Mouse (Mus musculus) midbrain, postnatal 0 days (tissue): ENCODE results near the gene Gimap7. TPM values are rescaled to one million over a fixed set of nuclear protein-coding genes. Genes with fewer than 3 reads are reported as not detected.

Experiments used
- ATAC-seq: fragments of 200-750 bp; cut with Nextera tagmentation; 2 replicates; pipeline ENCODE4 v1.8.0; 2017; ENCODE audit warnings: moderate number of reproducible peaks, mild to moderate bottlenecking, moderate TSS enrichment, moderate library complexity; ENCODE audit not compliant: low FRiP score
- DNase-seq: peaks from one replicate; pipeline ENCODE4 v3.0.0-alpha.2; 2015; ENCODE audit warnings: low spot score
- H3K27ac ChIP-seq: fragments of 300-500 bp; sonication (generic); 2 replicates; pipeline ENCODE4 v1.5.1; 2014; ENCODE audit warnings: low read depth, mild to moderate bottlenecking, low read length, mixed read lengths
- H3K27me3 ChIP-seq: fragments of 300-500 bp; sonication (generic); 2 replicates; pipeline ENCODE4 v1.6.1; 2014; ENCODE audit warnings: low read length, control low read depth, mixed read lengths; ENCODE audit not compliant: insufficient read depth
- H3K36me3 ChIP-seq: fragments of 300-500 bp; sonication (generic); 2 replicates; pipeline ENCODE4 v1.6.1; 2014; ENCODE audit warnings: low read length, control low read depth, mixed read lengths; ENCODE audit not compliant: insufficient read depth
- H3K4me1 ChIP-seq: fragments of 300-500 bp; sonication (generic); 2 replicates; pipeline ENCODE4 v1.6.1; 2014; ENCODE audit warnings: mild to moderate bottlenecking, control low read depth, antibody characterized with exemption, low read length, mixed read lengths; ENCODE audit not compliant: insufficient read depth
- H3K4me2 ChIP-seq: fragments of 300-500 bp; sonication (generic); 2 replicates; pipeline ENCODE4 v1.6.1; 2014; ENCODE audit warnings: low read depth, mild to moderate bottlenecking, low read length, mixed read lengths; ENCODE audit not compliant: poor library complexity, severe bottlenecking
- H3K4me3 ChIP-seq: fragments of 300-500 bp; sonication (generic); 2 replicates; pipeline ENCODE4 v1.5.1; 2014; ENCODE audit warnings: low read depth, mild to moderate bottlenecking, low read length, moderate library complexity
- H3K9ac ChIP-seq: fragments of 300-500 bp; sonication (generic); replicated peaks from 2 replicates; pipeline ENCODE4 v1.6.1; 2014; ENCODE audit warnings: mild to moderate bottlenecking, low read length, moderate library complexity, mixed read lengths; ENCODE audit not compliant: poor library complexity, severe bottlenecking
- H3K9me3 ChIP-seq: fragments of 300-500 bp; sonication (generic); 2 replicates; pipeline ENCODE4 v1.6.1; 2016; ENCODE audit warnings: low read length, control low read depth
- CTCF ChIP-seq: IDR thresholded peaks from 2 replicates; pipeline ENCODE4 v1.5.1; 2016; ENCODE audit warnings: antibody characterized with exemption, mild to moderate bottlenecking
- WGBS: fragments of 180-500 bp; shearing (Covaris S2); extraction: QIAGEN DNeasy Blood & Tissue Kit; methylation state at CpG from one replicate; pipeline ENCODE4 v1.1.7; 2014; 5-methylcytosine and 5-hydroxymethylcytosine counted together
- polyA plus RNA-seq: library from polyadenylated mRNA; unstranded; fragments of >200 nt; fragmentation: Nextera tagmentation; extraction: Ambion mirVana; gene quantifications from 2 replicates; pipeline ENCODE4 v1.2.1, GENCODE M21; 2015
- total RNA-seq: library from RNA; depleted of rRNA; stranded (reverse); fragments of >200 nt; gene quantifications from 2 replicates; pipeline ENCODE4 v1.2.3, GENCODE M21; 2014

Gimap7 gene
- total and polyA plus RNA-seq, 2 experiments from 2014 or later, result not detected

DNA sequence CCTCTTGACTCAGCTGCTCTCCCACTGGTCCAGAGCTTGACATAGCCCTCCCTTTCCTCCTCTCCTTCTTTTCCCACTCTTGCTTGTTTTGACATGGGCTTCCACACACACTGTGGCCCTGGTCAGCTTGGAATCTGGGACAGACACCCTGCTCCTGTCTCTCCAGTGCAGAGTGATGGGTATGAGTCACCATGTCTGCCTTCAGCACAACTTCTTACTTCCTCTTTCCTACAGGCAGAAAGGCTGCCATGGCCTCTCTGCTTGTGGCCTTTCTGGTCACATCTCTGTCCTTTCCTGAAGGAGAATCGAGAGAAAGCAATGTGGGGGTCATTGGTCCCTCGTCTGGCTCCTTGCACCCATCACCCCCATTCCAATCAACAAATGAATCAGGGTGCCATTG lies 31.3 kb upstream of the Gimap7 start:
- ATAC-seq (no peak), DNase-seq (no peak)
- 79% methylated on average over 2 of the region's 2 CpGs for WGBS
- no peaks in the 10 kb centered on the region for H3K27me3 ChIP-seq
- no peaks in the 10 kb centered on the region for H3K9me3 ChIP-seq
- H3K4me1 ChIP-seq, result no peaks in the 10 kb centered on the region
- no peak for TF ChIP-seq CTCF
- H3K4me2 ChIP-seq, result no peak overlapping the region
- H3K9ac ChIP-seq, result no peak overlapping the region
- H3K36me3 ChIP-seq, result no peaks in the 10 kb centered on the region
- no peak overlapping the region for H3K4me3 ChIP-seq
- no peak overlapping the region for H3K27ac ChIP-seq

DNA sequence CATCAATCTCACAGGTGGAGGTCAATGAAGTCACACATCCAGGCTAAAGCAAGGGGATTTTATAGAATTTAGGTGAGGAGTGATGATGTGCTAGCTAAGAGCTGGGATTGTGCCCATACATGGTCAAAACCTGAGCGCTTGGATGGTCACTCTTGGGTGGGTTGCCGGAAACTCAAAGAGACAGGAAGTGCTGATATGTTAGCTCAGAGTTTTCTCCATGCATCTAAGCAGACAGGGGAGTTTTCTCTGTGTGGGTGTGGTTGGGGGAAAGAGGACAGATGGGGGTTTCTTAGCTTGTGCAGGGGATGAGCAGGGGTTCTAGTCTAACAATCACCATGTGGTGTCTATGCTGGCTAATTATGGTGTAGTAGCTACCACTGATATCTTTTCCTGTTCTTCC lies 29.1 kb upstream of the Gimap7 start:
- Histone ChIP-seq H3K27ac (no peak overlapping the region), H3K9me3 (no peaks in the 10 kb centered on the region), H3K4me1 (no peaks in the 10 kb centered on the region), H3K9ac (no peak overlapping the region), H3K4me2 (no peak overlapping the region), H3K36me3 (no peaks in the 10 kb centered on the region), H3K4me3 (no peak overlapping the region), H3K27me3 (no peaks in the 10 kb centered on the region)
- TF ChIP-seq CTCF, result no peak
- DNase-seq, result no peak
- 90% methylated on average over 2 of the region's 2 CpGs for WGBS
- ATAC-seq, result no peak

DNA sequence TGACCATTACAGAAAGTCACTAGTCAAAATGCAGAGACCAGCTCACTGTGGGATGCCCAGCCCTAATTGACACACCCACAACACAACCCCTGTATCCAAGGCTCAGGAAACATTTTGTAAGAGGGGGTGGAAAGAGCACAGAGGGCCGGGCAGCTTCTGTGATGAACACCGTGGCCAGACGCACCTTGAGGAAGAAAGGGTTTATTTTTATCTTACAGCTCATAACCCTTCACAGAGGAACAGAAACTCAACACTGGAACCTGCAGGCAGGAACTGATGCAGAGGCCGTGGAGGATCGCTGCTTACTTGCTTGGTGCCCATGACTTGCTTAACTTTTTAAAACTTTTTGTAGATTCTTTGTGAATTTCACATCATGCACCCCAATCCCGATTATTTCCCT lies 25.5 kb upstream of the Gimap7 start:
- 90% methylated on average over 6 of the region's 6 CpGs for WGBS
- Histone ChIP-seq H3K27me3 (no peaks in the 10 kb centered on the region), H3K4me2 (no peak overlapping the region)

DNA sequence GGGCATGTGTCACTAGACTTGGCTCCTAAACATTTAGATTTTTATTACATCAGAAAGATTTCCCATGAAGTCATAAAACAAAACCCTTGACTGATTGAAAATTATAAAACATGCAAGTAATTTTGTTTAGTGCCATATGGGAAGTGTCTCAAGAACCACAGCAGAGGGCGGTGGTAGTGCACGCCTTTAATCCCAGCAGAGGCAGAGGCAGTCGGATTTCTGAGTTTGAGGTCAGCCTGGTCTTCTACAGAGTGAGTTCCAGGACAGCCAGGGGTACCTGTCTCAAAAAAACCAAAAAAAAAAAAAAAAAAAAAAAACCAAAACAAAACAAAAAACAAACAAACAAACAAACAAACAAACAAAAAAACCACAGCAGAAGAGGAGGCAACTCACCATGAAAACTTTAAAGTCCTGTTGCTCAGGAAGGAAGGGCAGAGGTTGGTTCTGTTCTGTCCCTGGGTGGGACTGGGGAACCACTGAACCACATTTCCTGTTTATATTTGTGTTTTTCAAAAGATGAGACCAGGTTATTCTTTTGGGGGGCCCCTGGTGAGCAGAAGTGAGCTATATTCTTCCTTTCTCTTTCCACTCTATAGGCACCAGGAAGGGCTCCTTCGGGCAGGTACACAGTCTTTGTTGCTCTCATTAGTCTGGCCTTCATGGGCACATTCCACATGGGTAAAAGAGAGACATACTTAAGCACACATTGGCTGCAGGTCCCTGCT lies 21.4 kb upstream of the Gimap7 start:
- 91% methylated on average over 4 of the region's 4 CpGs for WGBS
- no peak overlapping the region for H3K4me3 ChIP-seq
- no peaks in the 10 kb centered on the region for H3K36me3 ChIP-seq
- ATAC-seq (no peak), DNase-seq (no peak)
- no peaks in the 10 kb centered on the region for H3K4me1 ChIP-seq
- no peaks in the 10 kb centered on the region for H3K9me3 ChIP-seq
- no peak overlapping the region for H3K4me2 ChIP-seq
- H3K27ac ChIP-seq, result no peak overlapping the region
- no peaks in the 10 kb centered on the region for H3K27me3 ChIP-seq
- TF ChIP-seq CTCF, result no peak
- H3K9ac ChIP-seq, result no peak overlapping the region

More for the DNA sequence above, 25.5 kb upstream of the Gimap7 start:
- DNase-seq, result no peak
- no peak for ATAC-seq
- no peak for TF ChIP-seq CTCF
- H3K4me3 ChIP-seq, result no peak overlapping the region
- no peak overlapping the region for H3K9ac ChIP-seq
- no peaks in the 10 kb centered on the region for H3K4me1 ChIP-seq
- no peaks in the 10 kb centered on the region for H3K36me3 ChIP-seq
- H3K9me3 ChIP-seq, result no peaks in the 10 kb centered on the region
- H3K27ac ChIP-seq, result no peak overlapping the region

DNA sequence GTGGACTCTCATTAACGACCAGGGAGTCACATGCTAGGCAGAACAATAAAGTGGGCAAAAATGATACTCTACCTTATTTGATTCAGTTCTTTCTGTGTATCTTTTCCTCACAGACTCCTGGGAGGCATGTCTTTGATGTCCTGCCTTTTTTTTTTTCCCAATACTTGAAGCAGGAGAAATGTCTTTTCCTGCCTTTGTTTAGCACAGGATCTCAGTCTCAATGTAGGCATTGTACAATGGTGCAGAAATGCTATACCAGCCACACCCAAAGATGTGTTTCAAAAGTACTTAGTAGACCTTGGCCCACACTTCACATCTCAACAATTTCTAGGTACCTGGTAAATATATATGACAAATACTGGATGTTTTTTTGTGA lies 20.9 kb upstream of the Gimap7 start:
- TF ChIP-seq CTCF, result no peak
- WGBS, result 50% methylated on average over 1 of the region's 1 CpGs

DNA sequence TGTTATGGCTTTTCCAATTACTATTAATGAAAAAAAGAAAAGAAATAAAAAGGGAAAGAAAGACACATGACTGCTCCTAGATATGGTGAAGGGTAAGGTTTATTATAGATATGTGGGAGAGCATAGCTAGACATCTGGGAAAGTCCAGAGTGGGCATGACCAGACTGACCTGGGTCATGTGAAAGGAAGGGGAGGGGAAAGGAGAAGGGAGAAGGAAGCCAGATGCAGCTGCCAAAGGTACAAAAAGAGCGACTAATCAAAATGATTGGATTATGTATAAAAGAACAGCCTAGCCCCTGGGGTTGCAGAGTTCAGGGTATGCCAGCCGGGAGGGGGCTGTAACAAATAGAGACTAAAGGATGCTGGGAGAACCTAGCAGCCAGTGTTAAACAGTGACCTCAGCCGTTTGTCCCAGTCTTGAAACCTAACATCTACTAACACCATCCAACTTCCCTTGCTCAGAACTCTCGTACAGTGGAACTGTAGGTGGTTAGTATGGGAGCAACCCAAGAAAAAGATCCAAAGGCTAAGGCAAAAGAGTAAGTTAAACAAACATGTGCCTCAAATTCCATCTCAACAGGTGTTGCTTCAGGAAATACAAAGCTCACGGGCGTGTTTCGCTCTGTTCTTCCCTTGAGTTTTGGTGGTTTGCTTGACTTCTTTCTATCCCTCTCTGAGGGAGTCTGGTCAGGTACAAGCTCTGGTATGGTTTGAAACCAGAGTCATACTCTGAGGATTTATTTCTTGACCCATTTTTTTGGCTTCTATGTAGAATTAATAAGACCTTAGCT lies 20.2 kb upstream of the Gimap7 start:
- Histone ChIP-seq H3K4me2 (no peak overlapping the region), H3K4me1 (no peaks in the 10 kb centered on the region), H3K9me3 (no peaks in the 10 kb centered on the region), H3K36me3 (no peaks in the 10 kb centered on the region), H3K9ac (no peak overlapping the region), H3K27ac (no peak overlapping the region), H3K4me3 (no peak overlapping the region), H3K27me3 (no peaks in the 10 kb centered on the region)
- 73% methylated on average over 7 of the region's 7 CpGs for WGBS
- TF ChIP-seq CTCF, result no peak
- no peak for ATAC-seq
- no peak for DNase-seq

More for the DNA sequence above, 20.9 kb upstream of the Gimap7 start:
- DNase-seq (no peak), ATAC-seq (no peak)
- no peaks in the 10 kb centered on the region for H3K27me3 ChIP-seq
- H3K4me3 ChIP-seq, result no peak overlapping the region
- H3K36me3 ChIP-seq, result no peaks in the 10 kb centered on the region
- H3K9me3 ChIP-seq, result no peaks in the 10 kb centered on the region
- no peak overlapping the region for H3K27ac ChIP-seq
- no peaks in the 10 kb centered on the region for H3K4me1 ChIP-seq
- no peak overlapping the region for H3K4me2 ChIP-seq
- H3K9ac ChIP-seq, result no peak overlapping the region
